Mouse (Mus musculus) hindbrain, embryonic 11.5 days (tissue): ENCODE measurements around the gene Gm20388. TPM values are rescaled to one million over a fixed set of nuclear protein-coding genes. Genes with fewer than 3 reads are reported as not detected.

Source experiments
- ATAC-seq: fragments of 200-750 bp; cut with Nextera tagmentation; 2 replicates; pipeline ENCODE4 v1.8.0; 2017; ENCODE audit warnings: mild to moderate bottlenecking, moderate TSS enrichment, moderate library complexity; ENCODE audit not compliant: low FRiP score
- DNase-seq: peaks from one replicate; pipeline ENCODE4 v3.0.0-alpha.2; 2015; ENCODE audit warnings: low spot score
- H3K27ac ChIP-seq: fragments of 300-500 bp; sonication (generic); 2 replicates; pipeline ENCODE4 v1.5.1; 2014; ENCODE audit warnings: mild to moderate bottlenecking, low read depth, low read length
- H3K27me3 ChIP-seq: fragments of 300-500 bp; sonication (generic); 2 replicates; pipeline ENCODE4 v1.6.1; 2014; ENCODE audit warnings: mild to moderate bottlenecking, low read length, moderate library complexity, mixed read lengths; ENCODE audit not compliant: control insufficient read depth, insufficient read depth
- H3K36me3 ChIP-seq: fragments of 300-500 bp; sonication (generic); 2 replicates; pipeline ENCODE4 v1.6.1; 2014; ENCODE audit warnings: mild to moderate bottlenecking, low read length, moderate library complexity, mixed read lengths; ENCODE audit not compliant: control insufficient read depth, insufficient read depth
- H3K4me1 ChIP-seq: fragments of 300-500 bp; sonication (generic); replicated peaks from 2 replicates; pipeline ENCODE4 v1.6.1; 2014; ENCODE audit warnings: low read length, mixed read lengths; ENCODE audit not compliant: control insufficient read depth, insufficient read depth
- H3K4me2 ChIP-seq: fragments of 300-500 bp; sonication (generic); replicated peaks from 2 replicates; pipeline ENCODE4 v1.6.1; 2014; ENCODE audit warnings: mild to moderate bottlenecking, low read depth, low read length
- H3K4me3 ChIP-seq: fragments of 300-500 bp; sonication (generic); 2 replicates; pipeline ENCODE4 v1.5.1; 2014; ENCODE audit warnings: low read depth, low read length
- H3K9ac ChIP-seq: fragments of 300-500 bp; sonication (generic); 2 replicates; pipeline ENCODE4 v1.6.1; 2014; ENCODE audit warnings: low read depth, low read length
- H3K9me3 ChIP-seq: fragments of 300-500 bp; sonication (generic); 2 replicates; pipeline ENCODE4 v1.6.1; 2016; ENCODE audit warnings: low read length; ENCODE audit not compliant: control insufficient read depth
- WGBS: fragments of 180-500 bp; shearing (Covaris S2); extraction: QIAGEN DNeasy Blood & Tissue Kit; methylation state at CpG from one replicate; pipeline ENCODE4 v1.1.7; 2014; 5-methylcytosine and 5-hydroxymethylcytosine counted together
- polyA plus RNA-seq: library from polyadenylated mRNA; unstranded; fragments of >200 nt; fragmentation: Nextera tagmentation; extraction: Ambion mirVana; gene quantifications from 2 replicates; pipeline ENCODE4 v1.2.1, GENCODE M21; 2014

Gm20388 gene
- polyA plus RNA-seq, 1 experiment from 2014 or later, result 11.8 TPM

GRCm38 (mm10) chr8:123343422-123343821 is 3432.8 kb downstream of the Gm20388 start:
- Histone ChIP-seq H3K9ac (no peak overlapping the region), H3K4me2 (no peak overlapping the region), H3K4me1 (no peaks in the 10 kb centered on the region), H3K27ac (no peak overlapping the region), H3K9me3 (no peaks in the 10 kb centered on the region), H3K36me3 (no peaks in the 10 kb centered on the region), H3K4me3 (no peak overlapping the region), H3K27me3 (no peaks in the 10 kb centered on the region)
- DNase-seq (no peak), ATAC-seq (no peak)
- WGBS, result 85% methylated on average over 12 of the region's 12 CpGs

GRCm38 (mm10) chr8:123345135-123345534 is 3434.5 kb downstream of the Gm20388 start:
- Histone ChIP-seq H3K4me1 (no peaks in the 10 kb centered on the region), H3K9ac (no peak overlapping the region), H3K9me3 (no peaks in the 10 kb centered on the region), H3K36me3 (no peaks in the 10 kb centered on the region), H3K27me3 (no peaks in the 10 kb centered on the region), H3K27ac (no peak overlapping the region), H3K4me2 (no peak overlapping the region), H3K4me3 (no peak overlapping the region)
- 78% methylated on average over 8 of the region's 8 CpGs for WGBS
- DNase-seq (no peak), ATAC-seq (no peak)

- Histone ChIP-seq H3K27ac (no peak overlapping the region), H3K4me1 (no peaks in the 10 kb centered on the region), H3K9ac (no peak overlapping the region), H3K9me3 (no peaks in the 10 kb centered on the region), H3K27me3 (no peaks in the 10 kb centered on the region), H3K36me3 (no peaks in the 10 kb centered on the region), H3K4me2 (no peak overlapping the region), H3K4me3 (no peak overlapping the region)
- ATAC-seq, result no peak
- no peak for DNase-seq
- WGBS, result 85% methylated on average over 6 of the region's 6 CpGs
Observed at GRCm38 (mm10) chr8:123345856-123346255, 3435.2 kb downstream of the Gm20388 start.

DNA sequence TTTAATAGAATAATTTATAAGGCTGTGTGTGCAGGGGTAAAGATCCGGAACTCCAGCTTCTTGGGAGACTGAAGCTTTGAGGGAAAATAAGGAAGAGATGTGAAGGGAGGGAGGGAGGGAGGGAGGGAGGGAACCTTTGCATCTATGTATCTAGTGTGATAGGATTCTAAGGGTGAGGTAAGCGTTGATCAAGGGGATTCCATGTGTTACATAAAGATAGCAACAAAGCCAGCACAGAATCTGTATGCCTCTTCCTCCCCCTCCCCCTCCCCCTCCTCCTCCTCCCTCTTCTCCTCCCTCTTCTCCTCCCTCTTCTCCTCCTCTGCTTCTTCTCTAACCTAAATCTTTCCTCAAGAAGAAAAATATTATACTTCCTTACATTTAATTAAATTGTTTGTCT is 3436.7 kb downstream of the Gm20388 start:
- Histone ChIP-seq H3K9me3 (no peaks in the 10 kb centered on the region), H3K27ac (no peak overlapping the region), H3K4me2 (no peak overlapping the region), H3K36me3 (no peaks in the 10 kb centered on the region), H3K27me3 (no peaks in the 10 kb centered on the region), H3K9ac (no peak overlapping the region), H3K4me3 (no peak overlapping the region), H3K4me1 (no peaks in the 10 kb centered on the region)
- ATAC-seq (no peak), DNase-seq (no peak)
- 74% methylated on average over 2 of the region's 2 CpGs for WGBS

DNA sequence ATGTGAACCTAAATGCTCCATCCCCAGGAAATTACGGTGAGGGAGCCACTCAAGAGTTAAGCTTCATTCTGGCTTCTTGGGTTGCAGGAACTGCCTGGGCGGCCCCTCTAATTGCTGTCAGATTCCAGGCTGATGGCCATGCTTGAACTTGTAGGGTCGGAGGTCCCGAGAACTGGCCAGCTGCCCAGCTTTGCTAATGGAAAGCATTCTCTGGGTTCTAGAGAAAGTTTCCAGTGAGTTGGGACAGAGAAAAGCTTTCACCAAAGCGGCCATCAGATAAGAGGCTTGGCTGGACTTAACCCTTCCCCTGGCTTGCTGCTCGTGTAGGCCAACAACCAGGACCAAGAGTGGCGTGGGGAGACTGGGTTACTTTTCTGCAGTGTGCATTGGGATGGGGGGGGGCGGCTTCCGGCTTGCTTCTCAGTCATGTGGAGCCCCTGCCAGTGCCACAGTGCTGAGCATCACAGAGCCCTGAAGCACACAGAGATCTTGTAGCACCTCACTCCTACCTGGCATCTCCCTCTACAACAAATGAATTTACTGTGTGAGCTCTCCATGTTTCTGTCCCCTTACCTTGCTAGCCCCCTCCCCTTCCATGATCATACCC is 3437.7 kb downstream of the Gm20388 start:
- no peaks in the 10 kb centered on the region for H3K27me3 ChIP-seq
- 55% methylated on average over 9 of the region's 9 CpGs for WGBS
- H3K36me3 ChIP-seq, result no peaks in the 10 kb centered on the region
- no peak overlapping the region for H3K4me2 ChIP-seq
- no peak for ATAC-seq
- DNase-seq, result peak; percentile 39
- H3K4me1 ChIP-seq, result peaks cover 3% of the 10 kb centered on the region; the same call in 1 of the 2 replicates
- H3K9ac ChIP-seq, result no peak overlapping the region
- H3K4me3 ChIP-seq, result no peak overlapping the region
- H3K27ac ChIP-seq, result no peak overlapping the region
- no peaks in the 10 kb centered on the region for H3K9me3 ChIP-seq

- ATAC-seq, result no peak
- 81% methylated on average over 4 of the region's 4 CpGs for WGBS
- Histone ChIP-seq H3K4me1 (peaks cover 3% of the 10 kb centered on the region), H3K27ac (no peak overlapping the region), H3K9ac (no peak overlapping the region), H3K4me3 (no peak overlapping the region), H3K36me3 (no peaks in the 10 kb centered on the region), H3K4me2 (no peak overlapping the region), H3K9me3 (no peaks in the 10 kb centered on the region), H3K27me3 (no peaks in the 10 kb centered on the region)
- DNase-seq, result no peak
Observed at GRCm38 (mm10) chr8:123349073-123349472, 3438.4 kb downstream of the Gm20388 start.

GRCm38 (mm10) chr8:123352118-123352517 is 3441.5 kb downstream of the Gm20388 start:
- ATAC-seq (no peak), DNase-seq (no peak)
- H3K27me3 ChIP-seq, result no peaks in the 10 kb centered on the region
- H3K9ac ChIP-seq, result no peak overlapping the region
- H3K9me3 ChIP-seq, result no peaks in the 10 kb centered on the region
- H3K4me2 ChIP-seq, result no peak overlapping the region
- H3K36me3 ChIP-seq, result 0 out of 2 replicates have a peak, but pooled peaks cover 2% of the 10 kb centered on the region
- WGBS, result 89% methylated on average over 12 of the region's 12 CpGs
- no peak overlapping the region for H3K27ac ChIP-seq
- H3K4me1 ChIP-seq, result peaks cover 3% of the 10 kb centered on the region
- H3K4me3 ChIP-seq, result no peak overlapping the region

- H3K4me1 ChIP-seq, result peaks cover 3% of the 10 kb centered on the region
- H3K36me3 ChIP-seq, result 0 out of 2 replicates have a peak, but pooled peaks cover 2% of the 10 kb centered on the region
- H3K27me3 ChIP-seq, result no peaks in the 10 kb centered on the region
- no peak overlapping the region for H3K9ac ChIP-seq
- no peak overlapping the region for H3K4me2 ChIP-seq
- 63% methylated on average over 13 of the region's 13 CpGs for WGBS
- H3K27ac ChIP-seq, result no peak overlapping the region
- H3K9me3 ChIP-seq, result no peaks in the 10 kb centered on the region
- DNase-seq, result peak; percentile 58
- no peak overlapping the region for H3K4me3 ChIP-seq
- ATAC-seq, result no peak; the same call in 1 of the 2 replicates
Observed at GRCm38 (mm10) chr8:123352786-123353185, 3442.1 kb downstream of the Gm20388 start.

- H3K4me1 ChIP-seq, result peaks cover 3% of the 10 kb centered on the region
- no peak overlapping the region for H3K27ac ChIP-seq
- 0 out of 2 replicates have a peak, but pooled peaks cover 2% of the 10 kb centered on the region for H3K36me3 ChIP-seq
- no peaks in the 10 kb centered on the region for H3K27me3 ChIP-seq
- no peak overlapping the region for H3K9ac ChIP-seq
- ATAC-seq, result no peak
- peak; percentile 13 for DNase-seq
- 41% methylated on average over 11 of the region's 11 CpGs for WGBS
- H3K4me3 ChIP-seq, result no peak overlapping the region
- no peak overlapping the region for H3K4me2 ChIP-seq
- H3K9me3 ChIP-seq, result no peaks in the 10 kb centered on the region
Observed at GRCm38 (mm10) chr8:123353216-123353615, 3442.6 kb downstream of the Gm20388 start.
